Mouse (Mus musculus) retina, adult 2 months (tissue): ENCODE measurements around the gene Ppp1r36.
"Not testable (repeated sequence)": the region's sequence is repeated elsewhere in the genome, so short reads cannot be mapped to it uniquely, and the experiment has no call there.

Experiments used
- DNase-seq: peaks from one replicate; pipeline ENCODE4 v3.0.0-alpha.2; 2012; ENCODE audit warnings: low read depth, low spot score

Gene Ppp1r36

GRCm38 (mm10) chr12:76397281-76397680 is 20.1 kb upstream of the Ppp1r36 start:
- no peak for DNase-seq

- DNase-seq = no peak
Measured at GRCm38 (mm10) chr12:76401674-76402073, 15.7 kb upstream of the Ppp1r36 start.

DNA sequence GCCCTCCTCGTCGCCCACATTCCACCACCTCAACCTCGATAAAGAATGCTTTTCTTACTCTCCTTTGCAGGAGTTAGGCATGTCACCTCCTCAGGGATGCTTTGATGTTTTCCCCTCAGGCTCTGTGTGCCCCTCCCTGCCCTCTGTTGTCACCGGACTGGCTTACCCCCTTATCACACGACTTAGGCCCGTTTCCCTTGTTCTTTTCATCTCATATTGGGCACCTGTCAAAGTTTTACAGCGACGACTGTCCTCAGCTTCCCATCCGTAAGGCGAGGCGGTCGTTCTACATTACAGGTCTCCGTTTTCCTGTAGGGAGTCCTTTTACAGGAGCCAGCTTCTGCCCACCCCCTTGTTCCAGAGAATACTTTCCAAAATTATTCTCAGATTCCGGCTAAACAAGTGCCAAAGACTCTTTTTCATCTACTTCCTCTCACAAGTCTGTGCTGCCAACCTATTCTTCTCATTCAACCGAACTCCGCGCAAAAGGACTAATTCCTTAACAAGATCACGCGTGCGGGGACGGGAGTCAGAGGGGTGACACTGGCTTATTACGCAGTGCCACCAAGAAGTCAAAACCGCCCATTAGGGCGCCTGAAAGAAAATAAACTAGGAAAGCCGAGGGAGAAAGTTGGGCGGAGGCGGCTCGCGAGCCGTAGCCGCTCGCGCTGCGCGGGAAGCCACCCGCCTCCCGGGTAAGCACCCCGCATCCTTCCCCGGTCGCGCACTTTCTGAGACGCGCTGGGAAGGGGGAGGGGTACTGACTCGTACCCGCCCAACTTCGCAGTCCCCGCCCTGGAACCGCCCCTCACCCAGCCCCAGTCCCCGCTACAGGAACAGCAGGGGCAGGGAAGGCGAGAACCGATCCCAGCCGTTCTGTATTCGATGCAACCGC is 14.1 kb upstream of the Ppp1r36 start:
- DNase-seq = no peak

GRCm38 (mm10) chr12:76403886-76404537 is 13.3 kb upstream of the Ppp1r36 start, which contains the start of gene Hspa2:
Hspa2 (plus strand) TSS chr12:76404176.
- peak; percentile 94 for DNase-seq

DNA sequence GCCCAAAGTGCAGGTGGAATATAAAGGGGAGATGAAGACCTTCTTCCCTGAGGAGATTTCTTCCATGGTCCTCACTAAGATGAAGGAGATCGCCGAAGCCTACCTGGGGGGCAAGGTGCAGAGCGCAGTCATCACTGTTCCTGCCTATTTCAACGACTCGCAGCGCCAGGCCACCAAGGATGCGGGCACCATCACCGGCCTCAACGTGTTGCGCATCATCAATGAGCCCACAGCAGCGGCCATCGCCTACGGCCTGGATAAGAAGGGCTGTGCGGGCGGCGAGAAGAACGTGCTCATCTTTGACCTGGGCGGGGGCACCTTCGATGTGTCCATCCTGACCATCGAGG is 12.5 kb upstream of the Ppp1r36 start:
- no peak for DNase-seq

DNA sequence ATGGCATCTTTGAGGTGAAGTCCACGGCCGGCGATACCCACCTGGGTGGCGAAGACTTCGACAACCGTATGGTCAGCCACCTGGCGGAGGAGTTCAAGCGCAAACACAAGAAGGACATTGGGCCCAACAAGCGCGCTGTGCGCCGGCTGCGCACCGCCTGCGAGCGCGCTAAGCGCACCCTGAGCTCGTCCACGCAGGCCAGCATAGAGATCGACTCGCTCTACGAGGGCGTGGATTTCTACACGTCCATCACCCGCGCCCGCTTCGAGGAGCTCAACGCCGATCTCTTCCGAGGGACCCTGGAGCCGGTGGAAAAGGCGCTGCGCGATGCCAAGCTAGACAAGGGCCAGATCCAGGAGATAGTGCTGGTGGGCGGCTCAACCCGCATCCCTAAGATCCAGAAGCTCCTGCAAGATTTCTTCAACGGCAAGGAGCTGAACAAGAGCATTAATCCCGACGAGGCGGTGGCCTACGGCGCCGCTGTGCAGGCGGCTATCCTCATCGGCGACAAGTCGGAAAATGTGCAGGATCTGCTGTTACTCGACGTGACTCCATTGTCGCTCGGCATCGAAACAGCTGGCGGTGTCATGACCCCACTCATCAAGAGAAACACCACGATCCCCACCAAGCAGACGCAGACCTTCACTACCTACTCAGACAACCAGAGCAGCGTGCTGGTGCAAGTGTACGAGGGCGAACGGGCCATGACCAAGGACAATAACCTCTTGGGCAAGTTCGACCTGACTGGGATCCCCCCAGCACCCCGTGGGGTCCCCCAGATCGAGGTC is 12.0 kb upstream of the Ppp1r36 start:
- DNase-seq = no peak

DNA sequence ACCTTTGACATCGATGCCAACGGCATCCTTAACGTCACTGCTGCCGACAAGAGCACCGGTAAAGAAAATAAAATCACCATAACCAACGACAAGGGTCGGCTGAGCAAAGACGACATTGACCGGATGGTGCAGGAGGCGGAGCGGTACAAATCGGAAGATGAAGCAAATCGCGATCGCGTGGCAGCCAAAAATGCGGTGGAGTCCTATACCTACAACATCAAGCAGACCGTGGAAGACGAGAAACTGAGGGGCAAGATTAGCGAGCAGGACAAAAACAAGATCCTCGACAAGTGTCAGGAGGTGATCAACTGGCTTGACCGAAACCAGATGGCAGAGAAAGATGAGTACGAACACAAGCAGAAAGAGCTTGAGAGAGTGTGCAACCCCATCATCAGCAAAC is 11.4 kb upstream of the Ppp1r36 start:
- no peak for DNase-seq

DNA sequence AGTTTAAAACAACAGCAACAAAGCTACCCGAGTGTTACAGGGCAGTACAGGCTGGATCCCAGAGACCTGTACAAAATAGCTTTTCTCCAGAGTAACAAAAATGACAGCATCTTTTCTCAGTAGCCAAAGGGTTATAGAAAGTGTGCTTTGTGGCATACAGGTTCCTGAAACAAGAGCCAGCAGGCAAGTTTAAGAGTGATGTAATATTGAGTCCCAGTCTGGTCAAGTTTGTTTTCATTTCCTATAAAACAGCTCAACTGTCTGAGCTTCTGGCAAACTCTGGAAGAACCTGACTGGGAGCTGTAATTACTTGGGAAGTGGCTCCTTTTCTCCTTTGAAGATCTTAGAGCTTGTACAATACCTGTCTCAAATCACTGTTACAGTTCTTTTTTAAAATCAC is 10.2 kb upstream of the Ppp1r36 start:
- DNase-seq = no peak

DNA sequence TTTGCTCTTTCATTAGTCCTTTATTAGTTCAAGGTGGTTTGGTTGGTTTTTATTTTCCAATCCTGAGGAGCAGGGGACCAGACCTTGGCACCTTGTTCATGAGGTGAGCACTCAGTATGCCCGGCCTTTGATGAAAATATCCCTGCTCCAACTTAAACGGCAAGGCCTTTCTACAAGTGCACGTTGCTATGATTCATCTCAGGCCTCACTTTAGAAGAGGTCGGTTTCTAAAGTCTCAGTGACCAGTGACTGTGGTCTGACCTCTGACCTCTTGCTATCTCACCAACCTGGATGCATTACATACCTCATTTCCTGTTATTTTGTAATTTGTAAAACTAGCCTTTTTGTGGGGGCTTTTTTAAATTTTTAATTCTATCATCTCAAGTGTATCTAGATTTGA is 8.2 kb upstream of the Ppp1r36 start:
- DNase-seq = no peak

DNA sequence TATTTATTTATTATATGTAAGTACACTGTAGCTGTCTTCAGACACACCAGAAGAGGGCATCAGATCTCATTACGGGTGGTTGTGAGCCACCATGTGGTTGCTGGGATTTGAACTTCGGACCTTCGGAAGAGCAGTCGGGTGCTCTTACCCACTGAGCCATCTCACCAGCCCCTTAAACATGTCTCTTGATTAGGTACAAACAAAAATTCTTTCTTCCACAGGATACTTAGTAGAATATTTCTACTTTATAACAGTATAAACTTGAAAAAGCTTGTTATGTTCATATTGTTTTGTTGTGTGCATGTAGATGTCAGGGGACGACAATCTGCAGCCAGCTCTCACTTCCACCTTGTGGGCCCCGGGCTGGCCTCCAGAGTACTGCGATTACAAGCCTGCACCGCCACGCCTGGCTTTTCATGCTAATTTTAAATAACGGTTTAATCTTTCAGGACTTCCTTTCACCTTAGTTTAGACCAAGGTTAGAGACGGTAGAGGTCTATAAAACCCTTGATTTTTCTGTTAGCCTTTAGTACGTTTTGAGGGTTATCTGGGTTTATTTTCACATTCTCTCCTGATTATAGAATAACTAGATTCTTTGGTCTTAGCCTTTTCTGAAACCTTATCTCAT is 1.8 kb upstream of the Ppp1r36 start:
- DNase-seq = no peak

DNA sequence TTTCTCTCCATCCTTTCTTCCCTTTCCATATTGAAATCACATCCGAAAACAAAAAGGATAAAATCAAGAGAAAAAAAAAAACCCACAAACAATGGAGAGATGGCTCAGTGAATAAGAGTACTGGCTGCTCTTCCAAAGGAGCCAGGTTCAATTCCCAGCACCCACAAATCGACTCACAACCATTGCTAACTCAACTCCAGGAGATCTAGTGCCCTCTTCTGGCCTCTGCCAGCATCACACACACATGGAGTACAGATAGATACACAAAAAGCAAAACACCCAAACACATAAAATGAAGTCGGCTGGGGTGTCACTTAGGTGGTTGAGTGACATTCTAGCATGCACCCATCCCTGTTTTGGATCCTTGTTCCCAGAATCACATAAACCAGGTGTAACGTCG is 1.0 kb downstream of the Ppp1r36 start:
- DNase-seq = no peak

GRCm38 (mm10) chr12:76425256-76425655 is 7.9 kb downstream of the Ppp1r36 start:
- DNase-seq = no peak

- no peak for DNase-seq
Measured at GRCm38 (mm10) chr12:76427546-76427945, 10.2 kb downstream of the Ppp1r36 start.

GRCm38 (mm10) chr12:76430879-76431406 is 13.6 kb downstream of the Ppp1r36 start:
- DNase-seq = no peak

DNA sequence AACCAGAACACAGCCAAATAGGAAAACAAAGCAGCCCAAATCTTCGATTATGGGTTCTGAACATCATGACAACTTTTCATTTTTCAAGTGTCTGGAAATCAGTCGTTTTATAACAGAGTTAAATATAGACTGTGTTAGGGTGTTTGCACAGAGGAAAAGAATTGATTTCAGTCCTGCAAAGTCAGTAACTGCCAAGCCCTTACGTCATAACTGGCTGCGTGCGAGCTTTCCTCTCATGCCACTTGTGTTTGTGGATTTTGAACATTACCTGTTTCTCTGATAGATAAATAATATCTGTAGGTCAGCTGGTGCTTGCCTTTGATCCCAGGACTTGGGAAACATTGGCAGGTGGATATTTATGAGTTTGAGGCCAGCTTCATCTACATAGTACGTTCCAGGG is 14.1 kb downstream of the Ppp1r36 start:
- DNase-seq = no peak

DNA sequence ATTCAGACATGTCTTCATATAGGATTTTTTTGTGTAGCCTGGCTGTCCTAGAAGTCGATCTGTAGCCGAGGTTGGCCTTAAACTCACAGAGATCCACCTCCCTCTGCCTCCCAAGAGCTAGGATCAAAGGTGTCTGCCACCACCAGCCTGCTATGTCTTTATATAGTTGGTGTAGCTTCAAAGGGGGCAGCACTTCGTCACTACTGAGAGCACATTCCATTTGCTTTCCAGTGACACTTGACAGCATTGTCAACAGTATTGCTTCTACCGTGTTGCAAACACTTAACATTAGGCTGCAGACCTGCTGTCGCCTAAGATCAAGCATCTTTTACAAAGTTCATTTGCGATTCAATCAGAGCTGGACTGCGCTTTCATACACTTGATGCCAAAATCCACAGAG is 16.8 kb downstream of the Ppp1r36 start:
- no peak for DNase-seq

DNA sequence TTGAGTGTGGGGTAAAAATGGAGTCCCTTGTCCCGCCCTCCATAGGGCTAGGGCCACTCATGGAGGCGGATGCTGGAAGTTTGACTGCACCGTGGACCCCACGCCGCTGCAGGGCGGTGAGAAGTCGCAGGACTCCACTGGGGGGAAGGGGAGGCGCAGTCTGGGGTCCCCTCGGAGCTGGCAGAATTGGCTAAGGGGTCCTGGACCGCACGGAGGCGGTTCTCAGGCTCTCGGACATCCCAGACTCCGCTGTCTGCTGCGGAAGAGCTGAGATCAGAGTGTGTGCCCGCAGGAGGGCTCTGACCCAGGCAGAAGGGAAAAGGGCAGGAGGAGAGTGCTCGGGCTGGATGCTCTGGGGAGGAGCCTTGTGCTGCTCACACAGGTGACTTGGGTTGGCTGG is 17.7 kb downstream of the Ppp1r36 start:
- DNase-seq = no peak

DNA sequence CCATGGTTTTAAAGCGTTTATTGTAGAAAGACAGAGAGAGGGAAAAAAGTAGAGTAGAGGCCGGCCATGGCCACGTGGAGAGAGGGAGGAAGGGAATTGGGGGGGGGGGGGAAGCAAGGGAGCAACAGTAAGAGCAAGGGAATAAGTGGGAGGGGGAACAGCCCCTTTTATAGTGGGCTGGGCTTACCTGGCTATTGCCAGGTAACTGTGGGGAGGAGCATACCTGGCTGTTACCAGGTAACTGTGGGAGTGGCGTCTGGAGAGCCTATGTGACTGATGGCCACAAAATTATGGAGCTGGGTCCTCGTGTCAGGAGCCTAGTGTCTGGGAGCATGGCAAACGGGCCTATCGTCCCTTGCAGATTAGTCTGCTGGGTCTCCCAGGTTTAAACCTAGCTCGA is 18.2 kb downstream of the Ppp1r36 start:
- no peak for DNase-seq

DNA sequence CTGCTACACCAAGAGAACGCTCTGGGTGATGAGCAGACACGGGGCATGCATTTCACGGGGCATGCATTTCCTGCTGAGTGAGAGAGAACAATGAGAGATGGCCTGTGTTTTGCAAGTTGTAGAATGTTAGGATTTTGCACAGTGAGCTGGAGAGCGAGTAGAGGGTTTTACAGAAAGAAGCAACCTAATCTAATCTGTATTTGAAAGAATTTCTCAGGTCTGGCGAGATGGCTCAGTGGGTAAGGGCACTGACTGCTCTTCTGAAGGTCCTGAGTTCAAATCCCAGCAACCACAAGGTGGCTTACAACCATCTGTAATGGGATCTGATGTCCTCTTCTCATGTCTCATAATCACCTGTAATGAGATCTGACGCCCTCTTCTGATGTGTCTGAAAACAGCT is 26.1 kb downstream of the Ppp1r36 start:
- DNase-seq = not testable (repeated sequence)

DNA sequence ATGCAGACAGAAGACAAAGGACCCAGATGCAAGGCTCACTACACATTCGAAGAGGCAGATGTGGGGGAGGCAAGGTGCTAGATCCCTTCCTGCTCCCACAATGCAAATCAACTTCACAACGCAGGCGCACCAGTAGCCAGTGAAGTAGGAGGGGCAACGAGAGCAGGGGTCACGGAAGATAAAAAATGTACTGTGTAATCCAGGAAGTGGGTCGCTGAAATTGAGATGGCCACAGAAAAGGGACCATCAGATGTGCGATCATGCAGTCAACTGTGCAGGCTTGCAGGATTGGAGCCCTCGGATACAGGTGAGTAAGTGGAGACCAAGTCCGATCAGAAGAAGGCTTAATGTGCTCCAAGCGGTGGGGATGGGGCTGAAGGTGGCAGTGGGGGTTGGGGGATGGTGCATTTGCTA is 27.0 kb downstream of the Ppp1r36 start:
- DNase-seq = no peak

GRCm38 (mm10) chr12:76444862-76445261 is 27.5 kb downstream of the Ppp1r36 start:
- no peak for DNase-seq

DNA sequence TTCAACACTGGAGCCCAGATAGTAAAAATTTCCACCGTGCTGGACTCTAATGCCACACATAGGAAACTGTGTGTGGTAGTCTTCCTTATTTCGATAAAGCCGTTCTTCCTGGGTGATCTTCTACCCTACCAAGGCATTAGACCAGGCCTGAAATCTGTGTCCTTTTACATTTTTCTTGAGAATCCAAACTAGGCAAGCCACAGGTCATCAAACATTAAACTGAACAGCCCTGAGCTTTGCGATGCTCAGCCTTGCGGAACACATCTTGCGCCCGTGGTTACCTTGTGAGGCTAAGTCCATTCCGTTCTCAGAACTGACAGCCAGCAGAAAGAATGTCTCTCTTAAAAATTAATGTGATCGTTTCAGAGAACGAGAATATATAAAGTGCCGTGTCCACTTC is 28.9 kb downstream of the Ppp1r36 start:
- no peak for DNase-seq
